Mouse (Mus musculus) cerebellum, postnatal 14 days (tissue): ENCODE results near the gene Mroh2a.

Experiments
- DNase-seq, 2 experiments: peaks; one replicate each; pipeline ENCODE4 v3.0.0; 2021; ENCODE audit warnings: mixed read lengths in 2 of 2

Mroh2a gene

DNA sequence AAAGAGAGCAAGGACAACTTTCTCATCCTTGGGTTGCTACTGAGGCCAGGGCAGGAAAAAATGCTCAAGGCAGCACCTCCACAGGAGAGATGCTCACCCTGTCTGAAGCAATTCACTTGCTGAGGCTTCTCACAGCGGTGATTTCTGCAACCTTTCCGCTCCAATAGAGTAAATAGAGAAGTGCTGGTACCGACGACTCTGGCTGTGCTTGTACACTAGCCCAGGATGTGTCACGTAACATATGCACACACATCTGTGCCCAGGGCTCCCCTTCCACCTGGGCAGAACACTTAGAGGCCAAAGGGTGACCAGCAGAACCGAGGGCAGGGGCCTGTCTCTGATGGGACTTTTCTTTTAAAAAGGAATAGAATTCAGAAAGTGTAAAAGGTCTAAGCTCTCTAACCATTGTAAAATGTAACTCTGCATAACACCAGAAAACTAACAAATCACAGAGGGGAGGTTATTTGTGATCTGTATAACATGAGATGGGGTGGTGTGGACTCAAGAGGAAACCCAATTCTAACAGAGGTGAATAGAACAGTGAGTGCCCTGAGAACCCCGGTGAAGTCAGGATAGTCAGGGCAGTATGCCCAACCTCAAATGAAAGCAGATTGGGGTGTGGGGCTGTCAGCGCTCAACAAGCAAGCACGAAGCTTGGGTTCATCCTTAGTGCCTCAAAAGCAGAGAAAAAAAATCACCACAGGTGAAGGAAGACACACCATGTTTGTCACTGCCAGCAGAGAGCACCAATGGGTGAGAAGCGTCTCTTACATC lies 34.0 kb downstream of the Mroh2a start:
- no peak for DNase-seq

GRCm38 (mm10) chr1:88261706-88262105 lies 34.9 kb downstream of the Mroh2a start:
- DNase-seq = no peak

DNA sequence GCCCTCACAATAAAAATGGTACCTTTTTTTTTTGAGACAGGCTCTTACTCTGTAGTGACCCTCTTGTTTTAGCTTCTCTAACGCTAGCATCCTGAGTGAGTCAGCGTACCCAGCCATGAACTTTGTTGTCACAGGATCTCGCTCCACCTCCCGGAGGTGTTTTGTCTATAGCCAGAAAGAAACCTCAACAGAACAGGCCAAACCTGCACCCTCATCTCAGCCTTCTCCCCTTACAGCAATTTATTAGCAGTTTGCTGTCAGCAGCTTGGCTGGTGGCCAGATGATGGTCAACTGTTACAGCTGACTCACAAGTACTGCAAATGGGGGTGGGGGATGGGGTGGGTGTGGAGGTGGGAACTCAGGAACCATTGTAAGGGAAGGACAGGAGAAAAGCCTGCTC lies 35.5 kb downstream of the Mroh2a start:
- peak; percentile 52 to 72 for DNase-seq

GRCm38 (mm10) chr1:88262961-88263360 lies 36.2 kb downstream of the Mroh2a start:
- no peak for DNase-seq

DNA sequence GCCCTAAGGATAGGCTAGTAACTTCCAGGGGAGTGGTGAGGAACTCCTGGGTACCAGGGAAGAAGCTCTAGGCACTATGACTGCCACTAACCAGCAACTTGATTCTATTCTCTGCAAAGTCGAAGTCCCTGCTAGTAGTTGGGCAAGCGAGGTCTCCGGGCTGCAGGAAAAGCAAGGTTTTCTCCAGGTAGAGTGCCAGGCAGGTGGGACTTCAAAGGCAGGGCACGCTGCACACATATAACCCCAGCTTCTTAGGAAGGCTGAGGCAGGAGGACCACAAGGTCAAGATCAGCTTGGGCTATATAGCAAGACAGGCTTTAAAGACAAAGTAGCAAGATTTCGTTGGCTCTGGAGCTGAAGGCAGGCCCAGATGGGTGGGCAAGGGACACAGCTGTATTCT lies 37.0 kb downstream of the Mroh2a start:
- no peak for DNase-seq

- no peak for DNase-seq
These were observed 37.6 kb downstream of the Mroh2a start for GRCm38 (mm10) chr1:88264237-88264868.

GRCm38 (mm10) chr1:88264869-88265240 lies 38.1 kb downstream of the Mroh2a start:
- DNase-seq = peak in 1 of 2 experiments; percentile 61

GRCm38 (mm10) chr1:88266123-88266522 lies 39.3 kb downstream of the Mroh2a start:
- no peak for DNase-seq

- DNase-seq = no peak
These were observed 40.7 kb downstream of the Mroh2a start for GRCm38 (mm10) chr1:88267489-88267888.

DNA sequence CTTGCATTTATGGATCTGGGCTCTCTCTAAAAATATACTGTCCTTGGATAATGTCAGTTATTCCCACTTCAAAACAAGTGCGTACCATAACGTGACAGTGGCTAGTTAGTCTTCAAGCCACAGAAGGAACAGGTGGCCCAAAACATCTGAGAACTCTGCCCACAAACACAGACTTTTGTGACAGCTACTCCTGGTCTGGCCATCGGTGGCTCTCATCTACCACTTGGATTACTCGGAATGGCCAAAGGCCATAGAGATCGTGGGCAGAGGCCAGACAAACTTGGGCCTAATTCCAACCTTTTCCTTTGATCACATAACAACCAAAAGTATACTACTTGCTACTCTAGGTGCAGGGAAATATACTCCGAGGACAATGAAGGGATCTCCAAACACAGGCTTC lies 41.3 kb downstream of the Mroh2a start:
- DNase-seq = no peak

- DNase-seq = no peak
These were observed 42.9 kb downstream of the Mroh2a start for GRCm38 (mm10) chr1:88269539-88270309.

DNA sequence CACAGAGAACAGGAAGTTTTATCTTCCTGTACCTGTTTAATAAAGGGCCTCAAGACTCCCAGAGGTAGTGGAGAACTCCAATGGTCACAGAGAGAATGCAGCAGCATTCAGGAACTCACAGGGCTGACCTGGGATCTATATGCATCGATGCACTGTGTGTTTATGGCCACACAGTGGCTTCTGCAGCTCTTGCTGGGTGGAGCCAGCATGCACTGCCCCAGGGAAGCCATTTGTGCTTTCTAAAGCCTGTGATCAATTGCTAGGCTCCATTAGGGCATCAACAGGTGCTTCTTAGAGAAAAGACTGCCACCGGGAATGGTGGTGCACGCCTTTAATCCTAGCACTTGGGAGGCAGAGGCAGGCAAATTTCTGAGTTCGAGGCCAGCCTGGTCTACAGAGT lies 46.1 kb downstream of the Mroh2a start:
- DNase-seq = no peak

GRCm38 (mm10) chr1:88273326-88273725 lies 46.5 kb downstream of the Mroh2a start:
- peak in 1 of 2 experiments; percentile 10 for DNase-seq

DNA sequence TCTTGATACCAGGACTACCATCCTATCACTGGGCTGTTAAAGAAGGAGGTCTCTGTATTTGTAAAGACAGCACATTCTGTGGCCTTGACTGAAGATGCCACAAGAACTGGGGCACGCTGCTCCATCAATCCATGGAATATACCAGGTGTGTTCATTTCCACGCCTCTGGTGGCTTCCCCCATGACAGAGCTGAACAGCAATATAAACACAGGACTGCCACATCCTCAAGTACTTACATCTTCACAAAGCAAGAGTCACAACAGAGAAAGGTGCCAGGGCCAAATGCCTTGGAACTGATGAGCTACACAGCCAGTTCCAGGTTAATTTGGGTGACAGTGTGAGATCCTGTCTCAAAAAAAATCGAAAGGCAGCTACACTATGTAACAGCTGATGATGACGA lies 47.0 kb downstream of the Mroh2a start:
- peak in 1 of 2 experiments; percentile 7 for DNase-seq

DNA sequence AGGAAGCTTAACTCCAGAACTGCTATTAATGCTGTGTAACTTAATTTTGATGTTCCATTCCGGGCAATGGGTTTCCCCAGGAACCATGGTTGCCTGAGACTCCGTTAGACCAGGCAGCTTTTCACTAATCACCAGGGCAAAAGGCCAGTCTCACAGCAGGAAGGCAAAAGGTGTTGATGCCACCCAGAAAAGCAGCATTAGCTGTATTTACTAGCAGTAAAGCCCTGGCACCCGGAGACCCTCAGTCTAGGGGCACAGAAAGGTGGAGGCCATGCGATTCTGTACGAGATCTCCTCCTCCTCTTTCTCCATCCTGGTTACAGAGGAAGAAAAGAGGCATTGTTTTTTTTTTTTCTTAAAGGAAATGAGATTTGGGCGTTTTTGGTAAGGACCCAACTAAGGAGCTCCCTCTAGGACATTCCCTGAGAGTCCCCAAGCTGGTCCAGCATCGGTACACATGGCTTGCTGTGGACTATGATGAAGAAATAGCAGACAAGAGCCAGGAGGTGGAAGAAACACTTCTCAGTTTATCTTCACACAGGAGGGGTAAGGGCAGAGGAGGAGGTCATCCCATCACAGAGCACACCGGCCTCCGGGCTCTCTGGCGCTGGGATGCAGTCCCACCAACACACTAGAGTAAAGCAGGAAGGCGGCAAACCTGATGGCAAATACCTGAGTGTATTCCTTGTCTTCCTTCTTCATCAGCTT lies 47.7 kb downstream of the Mroh2a start:
- peak; percentile 63 to 79 for DNase-seq

GRCm38 (mm10) chr1:88275078-88275680 lies 48.4 kb downstream of the Mroh2a start:
- no peak for DNase-seq

DNA sequence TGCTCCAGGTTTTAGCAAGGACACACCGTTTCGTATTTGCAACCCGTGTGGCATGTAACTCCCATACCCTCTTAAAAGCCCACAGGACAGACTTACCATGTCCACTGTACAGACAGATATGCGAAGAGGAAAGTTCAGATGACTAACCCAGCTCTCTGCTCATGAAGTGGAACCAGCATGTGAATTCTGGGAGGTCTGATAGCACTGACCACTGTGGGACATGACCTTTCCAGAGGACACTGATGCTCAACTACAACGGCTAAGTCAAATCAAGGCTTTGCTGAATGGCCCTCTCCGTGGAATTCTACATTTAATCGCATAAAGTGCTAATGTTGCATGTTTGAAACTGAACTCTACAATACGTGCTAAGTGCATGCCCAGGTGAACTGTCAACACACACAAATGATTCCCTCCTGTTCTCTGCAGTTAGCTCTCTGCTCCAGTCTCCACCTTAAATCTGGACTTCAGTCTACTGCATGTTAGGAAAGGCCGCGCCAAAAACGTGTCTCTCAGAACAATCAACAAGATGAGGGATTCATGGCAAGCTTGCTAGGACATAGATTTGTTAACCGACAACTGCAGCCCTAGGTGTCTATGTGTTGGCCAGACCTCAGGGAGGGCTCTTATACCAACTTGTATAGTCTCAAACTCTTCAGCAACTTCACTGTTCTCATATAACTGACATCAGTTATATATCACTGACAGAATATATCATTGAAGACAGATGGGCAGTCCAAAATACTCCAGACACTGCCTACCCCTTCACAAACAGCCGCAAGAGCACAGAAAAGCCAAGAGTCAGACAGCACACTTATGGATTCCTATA lies 49.1 kb downstream of the Mroh2a start:
- peak in 1 of 2 experiments; percentile 15 for DNase-seq

DNA sequence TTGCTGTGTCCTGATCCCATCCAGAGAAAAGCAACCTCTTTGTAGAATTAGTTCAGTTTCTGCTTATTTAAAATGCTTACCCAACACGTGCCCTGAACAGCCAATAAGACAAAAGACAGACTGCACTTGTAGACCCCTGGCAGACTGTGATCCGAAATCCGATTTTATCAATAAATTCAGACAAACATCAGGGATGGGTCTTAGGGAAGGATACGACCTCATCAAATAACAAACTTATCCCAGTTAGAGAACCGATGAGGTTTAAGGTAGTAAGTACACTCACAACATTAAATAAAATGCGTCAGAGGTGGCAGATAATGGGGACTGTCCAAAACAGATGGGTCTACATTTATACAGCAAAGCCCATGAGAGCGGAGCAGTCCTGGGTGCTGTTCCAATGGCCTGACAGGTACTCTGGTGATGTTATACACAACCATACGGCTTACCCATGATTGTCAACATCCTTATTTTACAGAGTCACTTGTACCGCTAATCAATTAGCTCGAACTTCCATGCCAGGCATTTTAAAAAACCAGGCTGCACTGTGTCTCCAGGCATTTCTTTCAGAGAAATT lies 49.8 kb downstream of the Mroh2a start:
- no peak for DNase-seq

DNA sequence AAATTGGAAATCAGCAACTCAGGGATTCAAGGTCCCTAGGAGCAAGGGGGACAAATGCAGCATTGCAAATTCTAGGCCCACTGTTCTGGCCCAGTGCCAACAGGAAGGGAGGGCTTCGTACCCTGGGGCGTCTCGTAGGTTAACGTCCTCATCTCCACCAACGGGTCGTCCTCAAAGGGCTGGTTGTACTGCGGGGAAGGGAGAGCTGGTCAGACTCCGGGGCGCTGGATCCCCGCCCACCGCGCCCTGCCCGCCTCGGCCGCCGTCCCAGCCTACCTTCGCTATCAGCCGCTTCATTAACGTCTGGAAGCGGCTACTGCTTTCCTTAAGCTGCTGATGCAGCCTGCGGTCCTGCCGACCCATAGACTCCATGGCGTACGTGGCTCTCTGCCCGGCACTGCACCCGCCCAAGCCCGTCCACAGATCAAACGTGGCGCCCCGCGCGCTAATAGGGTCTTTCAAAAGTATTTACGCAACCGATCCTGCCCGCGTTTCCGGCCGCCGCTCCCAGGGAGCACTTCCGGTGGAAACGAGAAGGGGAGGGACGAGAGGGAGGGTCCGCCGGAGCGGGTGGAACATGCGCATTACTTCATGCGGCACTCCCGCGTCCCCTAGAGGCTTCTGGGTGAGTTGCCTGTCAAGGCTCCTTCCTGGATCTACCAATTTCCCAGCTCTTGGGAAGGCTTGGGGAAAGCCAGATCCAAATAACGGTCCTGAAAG lies 50.5 kb downstream of the Mroh2a start, which contains the start of the genes Hjurp and Trpm8:
TSS of gene Hjurp (minus strand) at position 536 of the 720 bp plus-strand sequence.
TSS of gene Trpm8 (plus strand) at position 564 of the 720 bp plus-strand sequence.
- peak; percentile 100 for DNase-seq

- peak; percentile 47 to 59 for DNase-seq
These were observed 51.2 kb downstream of the Mroh2a start for GRCm38 (mm10) chr1:88277818-88278511.
